Mouse (Mus musculus) natural killer cell, adult 2 months (primary cell): ENCODE data around the gene Cntnap3.
"Not testable (repeated sequence)": the region's sequence is repeated elsewhere in the genome, so short reads cannot be mapped to it uniquely, and the experiment has no call there.

Source experiments
- DNase-seq, 2 experiments: peaks; one replicate each; pipeline ENCODE4 v3.0.0; 2022; ENCODE audit warnings: low spot score in 2 of 2

Cntnap3 gene

DNA sequence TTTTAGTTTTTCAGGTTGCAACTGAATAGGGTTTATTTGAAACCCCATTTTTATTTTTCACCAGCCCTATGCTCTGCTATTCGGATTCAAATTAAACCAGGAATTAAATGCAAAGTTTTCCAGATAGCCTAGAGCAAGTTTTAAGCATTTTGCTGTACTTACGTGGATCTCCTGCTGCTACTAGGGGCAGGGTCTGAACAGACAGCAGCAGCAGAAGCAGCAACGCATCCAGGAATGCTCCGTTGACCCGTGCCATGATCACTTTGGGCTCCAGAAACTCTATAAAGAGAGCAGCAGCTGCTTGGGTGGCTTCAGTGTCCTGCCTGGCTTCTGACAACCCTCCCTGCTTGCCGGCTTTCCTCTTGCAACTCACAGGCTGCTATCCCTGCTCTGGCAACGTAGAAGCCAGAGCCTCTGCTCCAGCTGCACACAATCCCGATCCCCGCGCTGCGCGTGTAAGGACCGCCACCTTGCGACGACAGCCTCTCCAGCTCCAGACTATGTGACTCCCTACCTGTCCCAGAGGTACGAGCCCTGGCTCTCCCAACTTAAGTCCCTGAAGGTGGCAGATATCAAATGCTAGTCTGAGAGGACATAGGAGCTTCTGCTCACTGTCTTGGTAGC lies at the start of gene Cntnap3:
Gene Cntnap3, minus strand, starts transcription at position 371 of the 624 bp plus-strand sequence.
- no peak for DNase-seq

DNA sequence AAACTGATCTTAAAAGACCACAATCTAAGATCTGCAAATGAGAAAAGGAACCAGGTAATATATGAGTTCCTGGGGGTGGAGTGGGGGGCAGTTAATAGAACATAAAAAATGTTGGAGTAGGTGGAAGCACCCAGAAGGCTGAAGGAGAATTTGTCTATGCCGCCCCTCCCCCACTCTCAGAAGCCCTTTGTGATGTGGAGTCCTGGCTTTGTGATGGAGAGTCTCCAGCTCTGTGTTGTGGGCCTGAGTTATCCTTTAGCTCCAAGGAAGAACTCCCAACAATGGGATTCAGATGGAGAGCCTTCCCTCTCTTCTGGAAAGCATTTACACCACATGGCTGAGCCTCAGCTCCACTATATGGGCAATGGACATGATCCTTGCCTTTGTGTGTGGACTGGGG lies 13.4 kb upstream of the Cntnap3 start, which contains the start of gene Spata31:
Gene Spata31, plus strand, starts transcription at position 216 of the 400 bp plus-strand sequence.
- no peak for DNase-seq

DNA sequence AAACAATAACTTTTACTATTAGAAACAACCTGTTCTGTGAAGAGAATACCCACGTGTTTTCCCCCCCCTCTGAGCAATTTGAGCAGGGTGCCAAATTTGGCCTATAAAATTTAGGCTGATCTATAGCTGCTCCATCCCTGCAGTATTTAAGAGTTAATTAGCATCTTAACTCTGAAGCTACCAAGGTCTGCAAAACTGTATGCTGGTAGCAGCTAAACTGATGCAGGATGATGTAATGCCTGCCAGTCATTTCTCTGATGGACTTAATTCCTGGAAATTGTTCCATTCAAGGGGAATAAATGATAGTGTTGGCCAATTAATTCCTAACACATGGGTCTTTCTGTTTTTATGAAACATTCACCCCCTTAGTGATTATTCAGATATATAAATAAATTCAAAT lies 623 bp downstream of the Cntnap3 start:
- DNase-seq = no peak

DNA sequence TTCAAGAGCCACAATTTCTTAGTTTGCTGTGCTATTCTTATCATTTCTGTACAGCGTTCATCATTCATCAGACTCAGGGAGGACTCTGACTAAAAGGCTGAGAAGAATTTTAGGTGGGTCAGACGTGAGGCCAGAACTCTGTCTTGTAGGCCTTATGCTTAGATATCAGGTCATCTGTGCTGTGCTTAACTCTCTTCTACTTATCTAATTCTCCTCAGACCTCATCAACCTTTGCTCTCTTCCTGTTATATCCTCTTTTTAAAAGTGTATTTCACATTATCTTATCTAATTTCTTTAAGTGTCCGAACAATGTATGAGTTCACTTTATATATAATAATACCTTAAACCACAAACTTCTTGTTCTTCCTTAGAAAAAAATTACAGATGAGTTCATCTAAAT lies 38.4 kb downstream of the Cntnap3 start:
- DNase-seq = no peak

DNA sequence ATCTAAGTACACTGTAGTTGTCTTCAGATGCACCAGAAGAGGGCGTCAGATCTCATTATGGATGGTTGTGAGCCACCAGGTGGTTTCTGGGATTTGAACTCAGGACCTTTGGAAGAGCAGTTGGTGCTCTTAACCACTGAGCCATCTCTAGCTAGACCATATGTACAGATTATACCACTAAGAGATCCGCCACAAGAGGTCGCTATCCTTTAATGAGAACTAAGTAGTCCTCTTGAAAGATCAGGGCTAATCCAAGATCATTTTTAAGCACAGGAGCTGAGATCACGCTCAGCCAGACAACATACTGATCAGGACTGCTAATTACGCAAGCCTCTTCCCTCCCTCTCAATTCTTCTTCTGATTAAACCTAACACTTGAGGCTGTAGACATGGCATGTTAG lies 78.9 kb downstream of the Cntnap3 start:
- not testable (repeated sequence) for DNase-seq

DNA sequence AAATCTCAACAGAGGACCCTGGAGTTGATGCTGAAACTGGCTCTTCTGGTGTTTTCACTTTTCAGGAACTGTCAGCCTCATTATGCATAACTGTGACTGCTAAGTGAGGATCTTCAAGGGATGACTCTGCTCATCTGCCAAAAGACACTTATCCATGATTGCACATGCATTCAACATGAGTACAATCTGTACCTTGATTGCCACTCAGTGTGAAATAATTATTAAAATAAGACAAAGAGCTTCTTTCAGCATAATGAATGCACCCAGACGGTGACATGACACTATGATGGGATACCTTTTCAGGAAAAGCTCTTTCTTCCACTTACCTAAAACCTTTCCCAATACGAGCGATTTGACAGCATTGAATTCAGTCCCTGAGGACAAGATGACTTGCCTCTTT lies 158.4 kb downstream of the Cntnap3 start:
- DNase-seq = no peak

DNA sequence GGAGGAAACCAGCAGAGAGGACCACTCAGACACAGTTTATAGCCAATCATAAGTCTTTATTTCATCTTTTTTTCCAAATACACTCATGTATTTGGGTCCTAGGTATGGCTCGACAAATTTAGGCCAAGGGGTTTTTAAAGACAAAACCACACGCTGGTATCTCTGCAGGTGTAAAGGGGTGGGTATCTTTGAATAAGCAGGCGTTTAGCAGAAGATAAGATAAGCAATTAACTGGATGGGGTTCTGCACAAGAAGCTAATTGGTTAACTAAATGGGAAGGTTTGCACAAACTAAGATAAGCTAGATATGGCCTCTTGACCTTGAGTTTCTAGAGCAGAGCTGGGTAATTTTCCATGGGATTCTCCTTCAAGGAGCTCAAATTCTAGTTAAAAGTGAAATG lies 171.5 kb downstream of the Cntnap3 start:
- DNase-seq = no peak

DNA sequence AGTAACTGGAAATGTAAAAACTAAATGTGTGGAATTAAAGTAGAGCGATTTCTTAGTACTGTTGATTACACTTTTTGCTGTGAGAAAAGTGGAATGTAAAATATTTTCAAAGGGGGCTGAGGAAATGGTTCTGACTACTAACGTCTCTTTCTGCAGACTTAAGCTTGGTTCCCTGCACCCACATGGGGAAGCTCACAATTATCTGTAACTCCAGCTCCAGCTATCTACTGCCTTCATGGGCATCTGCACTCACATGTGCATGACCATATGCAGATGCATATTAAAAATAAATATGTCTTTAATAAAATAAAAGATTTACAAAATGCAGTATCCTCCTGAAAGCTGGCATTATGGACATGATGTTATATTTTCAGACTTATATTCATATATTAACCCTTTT lies 187.0 kb downstream of the Cntnap3 start:
- DNase-seq = no peak

DNA sequence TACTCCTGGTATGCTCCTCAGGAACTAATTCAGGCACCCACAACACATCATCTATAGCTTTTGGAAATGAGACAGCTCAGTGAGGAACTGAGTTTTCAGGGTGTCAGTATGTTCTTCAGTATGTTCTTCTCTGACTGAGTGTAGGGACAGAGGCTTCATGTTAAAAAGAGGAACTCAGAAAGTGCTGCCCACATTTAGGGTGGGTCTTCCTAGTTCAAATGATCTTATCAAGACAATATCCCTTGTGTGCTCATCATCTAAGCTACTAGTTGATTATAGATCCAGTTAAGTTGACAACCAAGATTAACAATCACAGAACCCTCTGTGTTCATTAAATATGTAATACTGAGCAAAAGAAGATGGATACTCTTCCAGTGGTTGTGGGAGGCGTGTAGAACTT lies 211.3 kb downstream of the Cntnap3 start:
- no peak for DNase-seq
